Comparison of ENCODE assay signal across 8 mouse cellular contexts in the genomic region with DNA sequence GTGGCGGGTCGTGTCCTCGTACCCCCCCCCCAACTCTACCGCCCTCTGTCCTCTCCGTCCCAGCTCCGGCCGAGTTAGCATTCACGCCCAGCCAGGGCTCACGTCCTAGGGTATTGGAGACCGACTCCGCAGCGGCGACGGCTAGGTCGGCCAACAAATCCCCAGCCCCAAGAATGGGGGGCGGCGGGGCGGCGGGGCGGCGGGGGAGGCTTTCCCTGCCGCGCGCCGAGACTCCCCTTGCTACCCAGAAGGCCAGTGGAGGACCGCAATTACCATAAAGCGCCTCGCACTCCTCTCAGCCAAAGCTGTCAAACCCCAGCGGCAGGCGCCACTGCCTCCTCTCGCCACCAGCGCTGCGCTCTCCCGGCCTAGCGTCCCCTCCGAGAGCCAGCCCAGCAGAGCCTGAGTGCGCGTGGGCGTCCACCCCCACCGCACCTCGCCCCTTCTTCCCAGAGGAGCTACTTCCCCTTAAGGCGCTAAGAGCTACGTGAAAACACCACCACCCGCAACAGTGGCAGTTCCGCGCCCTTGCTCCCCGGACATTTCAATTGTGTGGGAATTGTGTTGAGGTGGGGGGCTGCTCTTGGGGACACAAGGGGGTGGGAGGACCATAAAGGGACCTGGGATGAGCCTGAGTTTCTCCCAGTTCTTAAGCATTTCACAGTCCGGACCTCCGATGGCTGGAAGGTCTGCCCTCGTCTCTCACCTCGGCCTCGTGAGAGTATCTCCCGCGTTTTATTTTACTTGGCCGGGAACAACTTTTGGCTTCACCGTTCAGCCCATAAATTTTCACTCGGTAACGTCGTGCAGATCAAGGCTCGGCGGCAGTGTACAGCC.
DNase-seq lines count a peak whose midpoint lies in the region; ATAC-seq and TF ChIP-seq lines count a peak whose summit lies in the region.

No protein-coding gene starts in this region.

- no peak for TF ChIP-seq POLR2A in brain, embryonic 14.5 days (IDR thresholded peaks at IDR 0.05; ENCODE audit: borderline replicate concordance, extremely low read depth, insufficient read depth, insufficient read length, poor library complexity, severe bottlenecking)

- peak; percentile 28 to 39 for DNase-seq in layer of hippocampus, postnatal 10 days (ENCODE audit: low spot score in 2 of 2)
- DNase-seq in layer of hippocampus, adult 18-20 months (ENCODE audit: low spot score in 2 of 2), result no peak
- DNase-seq in brain, embryonic 14.5 days (ENCODE audit: low read depth), result peak; percentile 81
- DNase-seq in gastrocnemius, postnatal 14 days, result peak; percentile 58
- peak; percentile 25 for DNase-seq in kidney, adult 9 months
- DNase-seq in lung, postnatal 10 days, result peak; percentile 73
- peak; percentile 83 for DNase-seq in retina, postnatal 1 day

- no peak for TF ChIP-seq CTCF in brain, embryonic 14.5 days (IDR thresholded peaks at IDR 0.05; ENCODE audit: borderline replicate concordance, extremely low read depth, insufficient read depth, insufficient read length)

- ATAC-seq in erythroid progenitor cell, adult 5-6 weeks (replicated peaks; ENCODE audit: low FRiP score, poor library complexity, severe bottlenecking), result no peak

- intact Hi-C loops in gastrocnemius, postnatal 14 days (cut with DNase I; ENCODE audit: low total_unique reads), result no loop called here

Comparison
In these comparisons a context has a peak if more than half of its experiments do, and no peak if none do; other contexts are left out.
1. DNase-seq: peak in layer of hippocampus, postnatal 10 days (2 of 2), brain, embryonic 14.5 days (single experiment), gastrocnemius, postnatal 14 days (single experiment), kidney, adult 9 months (single experiment), lung, postnatal 10 days (single experiment) and retina, postnatal 1 day (single experiment); none in layer of hippocampus, adult 18-20 months (0 of 2).